Mouse (Mus musculus) ovary, adult 2 months (tissue): Measurements from ENCODE around the gene Olfr1472. TPM values are rescaled to one million over a fixed set of nuclear protein-coding genes. Genes with fewer than 3 reads are reported as not detected.

Source experiments
- polyA plus RNA-seq: library from polyadenylated mRNA; depleted of rRNA; stranded (reverse); fragments of >200 nt; gene quantifications from 2 replicates; pipeline ENCODE4 v1.2.3, GENCODE M21; 2012; rRNA removed

Gene Olfr1472
- polyA plus RNA-seq, result not detected in 2 replicates

DNA sequence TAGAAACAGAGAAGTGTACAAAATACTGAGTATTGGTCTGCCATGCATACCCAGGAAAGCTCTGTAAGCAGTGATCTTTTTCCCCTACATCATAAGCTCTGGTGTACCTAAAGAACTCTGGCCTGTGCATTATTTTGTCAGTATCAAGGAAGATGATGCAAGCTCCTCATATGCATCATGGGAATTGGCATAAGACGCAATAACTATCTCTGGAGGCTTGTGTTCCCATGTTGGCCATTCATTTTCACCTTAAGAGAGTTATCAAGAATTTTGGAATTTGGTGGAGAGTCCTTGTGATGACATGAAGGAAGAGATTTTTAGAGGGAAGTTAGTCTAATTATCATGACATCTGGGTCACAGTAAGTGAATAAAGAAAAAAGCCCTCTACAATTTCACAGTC, at the start of gene Olfr1472:
TSS of gene Olfr1472 (minus strand) at position 101 of the 400 bp plus-strand sequence.

DNA sequence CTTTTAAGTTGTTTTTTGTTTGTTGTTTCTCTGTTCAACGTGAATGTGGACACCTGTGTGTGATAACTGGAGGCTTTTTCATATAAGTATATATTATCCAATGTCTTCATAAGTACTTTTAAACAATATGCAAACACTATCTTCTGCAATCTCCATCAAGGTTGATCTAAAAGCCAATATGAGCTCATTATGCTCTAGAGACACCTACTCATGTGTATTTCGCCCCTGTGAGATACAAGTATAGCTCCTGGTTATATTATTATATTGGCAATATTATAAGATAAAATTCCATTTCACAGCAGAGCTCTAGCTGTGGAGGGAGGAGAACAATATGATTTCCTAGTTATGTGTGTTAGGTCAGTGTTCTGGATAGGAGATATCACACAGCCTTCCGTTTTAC, 44.4 kb upstream of the Olfr1472 start, which contains the start of gene Olfr1477:
TSS of gene Olfr1477 (plus strand) at position 301 of the 400 bp plus-strand sequence.

DNA sequence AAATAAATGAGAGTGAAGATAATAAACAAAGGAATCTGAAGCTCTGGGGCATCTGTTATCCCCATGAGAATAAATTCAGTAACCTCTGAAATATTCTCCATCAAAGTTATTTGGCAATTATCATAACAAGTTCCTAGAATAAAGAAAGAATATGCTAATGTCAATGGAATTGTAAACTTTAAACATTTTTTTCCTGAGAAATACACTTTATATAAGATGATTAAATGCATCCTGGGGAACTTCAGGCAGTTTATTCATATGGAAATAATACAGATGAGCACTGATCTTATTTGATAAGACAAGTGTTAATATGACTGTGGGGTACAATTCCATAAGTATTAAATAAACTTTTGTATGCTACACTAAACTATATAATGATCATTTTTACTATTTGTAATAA, 24.2 kb upstream of the Olfr1472 start, which contains the start of gene Olfr1475:
TSS of gene Olfr1475 (minus strand) at position 101 of the 400 bp plus-strand sequence.

DNA sequence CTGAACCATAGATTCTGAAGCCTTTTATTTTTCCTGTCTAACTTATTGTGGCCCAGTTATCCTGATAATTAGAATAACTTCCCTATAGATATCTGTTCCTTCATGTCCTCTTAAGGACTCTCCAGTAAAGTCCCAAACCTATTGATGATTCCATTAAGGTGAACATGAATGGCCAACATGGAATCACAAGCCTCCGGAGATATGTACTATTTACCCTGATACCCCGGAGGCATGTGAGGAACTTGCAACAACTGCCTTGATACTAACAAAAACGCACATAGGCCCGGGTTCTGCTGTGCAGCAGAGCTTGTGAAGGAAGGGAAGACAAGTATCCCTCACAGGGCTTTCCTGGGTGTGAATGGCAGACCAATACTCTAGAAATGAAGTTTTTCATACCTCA, 13.4 kb upstream of the Olfr1472 start, which contains the start of gene Olfr1474:
TSS of gene Olfr1474 (plus strand) at position 301 of the 400 bp plus-strand sequence.

DNA sequence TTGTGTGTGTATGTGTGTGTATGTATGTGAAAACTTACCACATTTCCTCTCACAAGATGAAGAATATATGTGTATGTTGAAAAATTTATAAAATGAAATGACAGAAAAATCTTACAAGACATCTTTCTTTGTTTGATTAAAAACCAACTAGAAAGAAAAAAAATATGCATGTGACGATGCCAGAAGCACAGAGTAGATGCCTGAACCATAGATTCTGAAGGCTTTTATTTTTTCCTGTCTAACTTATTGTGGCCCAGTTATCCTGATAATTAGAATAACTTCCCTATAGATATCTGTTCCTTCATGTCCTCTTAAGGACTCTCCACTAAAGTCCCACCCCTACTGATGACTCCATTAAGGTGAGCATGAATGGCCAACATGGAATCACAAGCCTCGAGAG, 12.8 kb downstream of the Olfr1472 start, which contains the start of gene Olfr1471:
TSS of gene Olfr1471 (plus strand) at position 301 of the 400 bp plus-strand sequence.

DNA sequence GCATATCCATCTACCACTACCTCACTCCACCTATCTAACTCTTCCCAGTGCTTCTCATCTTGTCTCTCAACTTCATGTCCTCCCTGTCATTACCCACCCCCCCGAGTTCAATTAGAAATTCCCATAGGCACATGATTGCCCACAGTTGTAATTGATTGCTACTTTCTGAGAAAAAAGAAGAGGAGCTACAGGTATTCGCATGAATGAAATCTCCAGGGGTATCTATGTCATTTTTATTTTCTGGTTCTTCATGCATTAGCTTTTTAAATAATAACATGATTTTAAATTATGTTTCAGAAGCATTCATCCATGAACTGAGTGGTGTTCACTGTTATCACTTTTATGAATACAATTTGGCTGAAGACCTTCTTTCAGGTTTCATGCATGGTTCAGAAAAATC, 48.3 kb downstream of the Olfr1472 start, which contains the start of gene Olfr1469:
TSS of gene Olfr1469 (plus strand) at position 301 of the 400 bp plus-strand sequence.

Other genes starting within 250 kb of the Olfr1472 start
- not detected in 2 replicates for gene Olfr1463, start 224.8 kb downstream of the Olfr1472 start, polyA plus RNA-seq
- not detected in 2 replicates for gene Olfr1465, start 140.5 kb downstream of the Olfr1472 start, polyA plus RNA-seq
- not detected in 2 replicates for gene Olfr1466, start 117.2 kb downstream of the Olfr1472 start, polyA plus RNA-seq
- not detected in 2 replicates for gene Olfr1467, start 93.8 kb downstream of the Olfr1472 start, polyA plus RNA-seq
- not detected in 2 replicates for gene Olfr1469, start 48.2 kb downstream of the Olfr1472 start, polyA plus RNA-seq
- not detected in 2 replicates for gene Olfr1471, start 12.7 kb downstream of the Olfr1472 start, polyA plus RNA-seq
- gene Olfr1474, start 13.5 kb upstream of the Olfr1472 start, polyA plus RNA-seq, result not detected in 2 replicates
- not detected in 2 replicates for gene Olfr1475, start 24.1 kb upstream of the Olfr1472 start, polyA plus RNA-seq
- gene Olfr1477, start 44.5 kb upstream of the Olfr1472 start, polyA plus RNA-seq, result not detected in 2 replicates
- gene Olfr1480, start 71.8 kb upstream of the Olfr1472 start, polyA plus RNA-seq, result not detected in 2 replicates
- gene Olfr1484, start 127.4 kb upstream of the Olfr1472 start, polyA plus RNA-seq, result not detected in 2 replicates
- not detected in 2 replicates for gene Olfr1487, start 161.3 kb upstream of the Olfr1472 start, polyA plus RNA-seq
- gene Olfr1489, start 175.5 kb upstream of the Olfr1472 start, polyA plus RNA-seq, result not detected in 2 replicates
- not detected in 2 replicates for gene Olfr1490, start 195.0 kb upstream of the Olfr1472 start, polyA plus RNA-seq
- gene Olfr1491, start 241.2 kb upstream of the Olfr1472 start, polyA plus RNA-seq, result not detected in 2 replicates